Mouse (Mus musculus) hindbrain, embryonic 12.5 days (tissue): ENCODE results near the gene Ddx23. TPM values are rescaled to one million over a fixed set of nuclear protein-coding genes. Genes with fewer than 3 reads are reported as not detected.

Experiments
- ATAC-seq: fragments of 200-750 bp; cut with Nextera tagmentation; 2 replicates; pipeline ENCODE4 v1.8.0; 2017; ENCODE audit warnings: moderate TSS enrichment; ENCODE audit not compliant: low FRiP score
- H3K27ac ChIP-seq: fragments of 300-500 bp; sonication (generic); 2 replicates; pipeline ENCODE4 v1.5.1; 2016; ENCODE audit warnings: mild to moderate bottlenecking
- H3K27me3 ChIP-seq: fragments of 300-500 bp; sonication (generic); 2 replicates; pipeline ENCODE4 v1.6.1; 2016; ENCODE audit warnings: mild to moderate bottlenecking
- H3K36me3 ChIP-seq: fragments of 300-500 bp; sonication (generic); 2 replicates; pipeline ENCODE4 v1.6.1; 2016; ENCODE audit warnings: mild to moderate bottlenecking
- H3K4me1 ChIP-seq: fragments of 300-500 bp; sonication (generic); 2 replicates; pipeline ENCODE4 v1.6.1; 2016
- H3K4me2 ChIP-seq: fragments of 300-500 bp; sonication (generic); replicated peaks from 2 replicates; pipeline ENCODE4 v1.6.1; 2016; ENCODE audit warnings: mild to moderate bottlenecking
- H3K4me3 ChIP-seq: fragments of 300-500 bp; sonication (generic); 2 replicates; pipeline ENCODE4 v1.5.1; 2016; ENCODE audit warnings: mild to moderate bottlenecking
- H3K9ac ChIP-seq: fragments of 300-500 bp; sonication (generic); 2 replicates; pipeline ENCODE4 v1.6.1; 2016; ENCODE audit warnings: mild to moderate bottlenecking, moderate library complexity
- H3K9me3 ChIP-seq: fragments of 300-500 bp; sonication (generic); replicated peaks from 2 replicates; pipeline ENCODE4 v1.6.1; 2016; ENCODE audit warnings: mild to moderate bottlenecking
- WGBS: fragments of 180-500 bp; shearing (Covaris S2); methylation state at CpG from one replicate; pipeline ENCODE4 v1.1.7; 2016; 5-methylcytosine and 5-hydroxymethylcytosine counted together
- polyA plus RNA-seq: library from polyadenylated mRNA; unstranded; fragments of >200 nt; fragmentation: Nextera tagmentation; extraction: Ambion mirVana; gene quantifications from 2 replicates; pipeline ENCODE4 v1.2.1, GENCODE M21; 2016

Gene Ddx23
- polyA plus RNA-seq, 1 experiment from 2014 or later = 21.9 TPM

DNA sequence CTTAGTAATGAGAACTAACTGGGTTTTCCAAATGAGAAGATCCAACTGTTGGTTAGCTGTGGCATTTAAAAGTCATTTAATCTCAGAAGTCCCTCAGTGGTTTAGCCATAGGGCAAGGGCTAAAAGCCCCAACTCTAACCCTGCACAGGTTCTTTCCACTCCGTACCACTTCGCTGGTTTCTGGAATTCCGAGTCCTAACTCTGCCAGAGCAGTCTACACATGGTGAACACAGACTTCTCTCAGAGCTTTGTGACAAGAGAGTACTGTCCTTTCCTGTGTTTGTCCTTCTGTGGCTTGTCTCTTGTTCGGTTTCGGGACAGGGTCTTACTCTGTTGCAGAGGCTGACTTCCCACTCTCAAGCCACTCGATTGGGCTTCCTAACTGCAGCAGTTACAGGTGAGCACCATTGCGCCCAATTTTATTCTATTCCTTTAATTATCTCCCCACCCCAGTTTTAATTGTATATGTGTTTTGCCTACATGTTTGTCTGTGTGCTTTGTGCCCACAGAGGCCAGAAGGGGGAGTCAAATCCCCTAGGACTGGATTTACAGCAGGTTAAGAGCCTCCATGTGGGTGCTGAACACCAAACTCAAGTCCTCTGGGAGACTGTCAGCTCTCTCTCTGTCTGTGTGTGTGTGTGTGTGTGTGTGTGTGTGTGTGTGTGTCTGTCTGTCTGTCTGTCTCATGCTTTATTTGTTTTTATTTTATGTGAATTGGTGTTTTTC, 36.0 kb downstream of the Ddx23 start:
- Histone ChIP-seq H3K9me3 (no peaks in the 10 kb centered on the region), H3K4me1 (peaks cover 39% of the 10 kb centered on the region), H3K36me3 (no peaks in the 10 kb centered on the region), H3K27ac (no peak overlapping the region), H3K4me3 (no peak overlapping the region), H3K4me2 (no peak overlapping the region), H3K27me3 (peaks cover 36% of the 10 kb centered on the region), H3K9ac (no peak overlapping the region)
- ATAC-seq = no peak
- WGBS = 76% methylated on average over 7 of the region's 7 CpGs

DNA sequence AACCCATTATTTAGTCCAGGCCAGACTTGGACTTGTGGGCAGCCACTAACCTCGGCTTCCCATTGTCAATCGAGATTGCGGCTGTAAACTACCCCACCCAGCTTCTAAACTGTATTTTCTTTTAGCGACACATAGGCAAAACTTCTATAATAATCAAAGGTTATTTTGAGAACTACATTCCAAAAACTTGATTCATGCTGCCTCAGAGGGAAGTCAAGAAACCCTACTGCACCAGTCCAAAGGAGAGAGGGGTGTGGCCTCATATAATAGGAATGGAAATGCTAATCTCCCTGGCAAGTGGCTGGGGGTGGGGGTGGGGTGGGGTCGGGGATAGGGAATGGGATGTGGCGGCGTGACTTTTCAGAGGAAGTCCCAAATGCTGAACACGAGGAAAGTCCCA, 36.6 kb downstream of the Ddx23 start:
- H3K4me1 ChIP-seq = peaks cover 34% of the 10 kb centered on the region
- H3K27ac ChIP-seq = no peak overlapping the region
- WGBS = 27% methylated on average over 8 of the region's 8 CpGs
- no peak for ATAC-seq
- H3K4me3 ChIP-seq = no peak overlapping the region
- H3K9me3 ChIP-seq = no peaks in the 10 kb centered on the region
- H3K4me2 ChIP-seq = no peak overlapping the region
- peaks cover 34% of the 10 kb centered on the region for H3K27me3 ChIP-seq
- no peak overlapping the region for H3K9ac ChIP-seq
- H3K36me3 ChIP-seq = no peaks in the 10 kb centered on the region

DNA sequence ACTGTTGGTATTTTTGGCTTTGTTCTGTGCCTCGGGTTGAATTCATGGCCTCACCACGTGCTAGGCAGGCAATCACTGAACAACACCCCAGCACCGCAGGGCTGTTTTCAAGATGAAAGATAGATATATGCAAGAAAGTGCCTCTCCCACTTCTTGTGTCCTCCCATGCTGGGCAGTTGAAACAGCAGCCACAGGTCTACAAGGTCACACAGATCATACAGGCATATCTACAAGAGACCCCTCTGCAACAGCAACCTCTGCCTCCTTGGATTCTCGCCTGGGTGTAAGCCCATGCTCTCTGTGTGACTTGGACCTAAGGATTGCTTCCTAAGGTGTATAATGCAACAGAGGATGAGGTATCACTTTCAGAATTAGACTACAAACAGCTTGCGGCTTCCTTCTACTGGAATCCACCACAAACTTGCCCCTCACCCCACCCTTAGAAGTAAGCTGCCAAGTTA, 39.3 kb downstream of the Ddx23 start:
- Histone ChIP-seq H3K9ac (no peak overlapping the region), H3K4me1 (peaks cover 15% of the 10 kb centered on the region), H3K4me3 (no peak overlapping the region), H3K36me3 (no peaks in the 10 kb centered on the region), H3K27ac (no peak overlapping the region), H3K4me2 (no peak overlapping the region), H3K27me3 (peaks cover 14% of the 10 kb centered on the region), H3K9me3 (no peaks in the 10 kb centered on the region)
- no peak for ATAC-seq
- WGBS = 53% methylated on average over 5 of the region's 5 CpGs

DNA sequence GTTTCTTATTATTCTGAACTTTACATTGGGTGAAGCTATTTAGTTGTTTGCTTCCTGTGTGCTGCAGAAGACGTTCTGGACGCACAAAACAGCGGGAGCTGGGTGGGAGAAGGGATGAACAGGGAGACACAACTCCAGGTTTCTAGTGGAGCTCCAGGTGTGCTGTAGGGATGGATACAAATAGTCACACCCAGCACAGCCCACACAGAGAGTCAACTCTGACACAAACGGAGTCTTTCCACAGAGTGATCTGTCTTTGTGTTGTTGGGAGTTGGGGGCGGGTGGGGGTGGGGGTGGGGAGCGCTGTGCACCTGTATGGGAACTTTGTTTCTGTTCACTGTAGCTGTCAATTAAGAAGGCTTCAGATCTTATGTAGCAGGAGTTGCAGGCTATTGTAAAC, 40.0 kb downstream of the Ddx23 start:
- no peak overlapping the region for H3K4me2 ChIP-seq
- no peak overlapping the region for H3K27ac ChIP-seq
- H3K9ac ChIP-seq = no peak overlapping the region
- no peak overlapping the region for H3K4me3 ChIP-seq
- H3K4me1 ChIP-seq = peaks cover 11% of the 10 kb centered on the region
- no peak for ATAC-seq
- H3K36me3 ChIP-seq = no peaks in the 10 kb centered on the region
- H3K9me3 ChIP-seq = no peaks in the 10 kb centered on the region
- peaks cover 8% of the 10 kb centered on the region for H3K27me3 ChIP-seq
- 10% methylated on average over 6 of the region's 6 CpGs for WGBS

DNA sequence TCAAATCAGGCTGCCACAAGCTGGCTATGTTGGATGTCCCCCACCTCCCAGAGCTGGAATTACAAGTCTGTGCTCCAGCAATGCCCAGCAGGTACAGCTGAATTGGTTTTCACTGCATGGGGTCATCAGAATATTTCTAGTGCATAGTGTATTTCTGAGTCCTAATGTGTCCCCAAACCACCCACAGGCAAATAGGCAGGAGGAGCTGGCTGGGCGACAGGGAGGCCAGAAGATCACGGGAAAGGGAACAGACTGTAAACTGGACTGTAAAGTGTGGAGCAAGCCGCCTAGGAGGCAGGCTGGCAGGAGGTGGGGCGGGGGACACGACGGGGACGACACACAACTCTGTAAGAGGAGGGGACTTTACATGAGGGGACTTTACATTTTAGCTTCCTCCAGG, 40.5 kb downstream of the Ddx23 start:
- Histone ChIP-seq H3K4me3 (no peak overlapping the region), H3K27me3 (peaks cover 8% of the 10 kb centered on the region), H3K27ac (no peak overlapping the region), H3K4me1 (peaks cover 11% of the 10 kb centered on the region), H3K4me2 (no peak overlapping the region), H3K9ac (no peak overlapping the region), H3K9me3 (no peaks in the 10 kb centered on the region), H3K36me3 (no peaks in the 10 kb centered on the region)
- ATAC-seq = no peak
- WGBS = 4% methylated on average over 7 of the region's 7 CpGs

DNA sequence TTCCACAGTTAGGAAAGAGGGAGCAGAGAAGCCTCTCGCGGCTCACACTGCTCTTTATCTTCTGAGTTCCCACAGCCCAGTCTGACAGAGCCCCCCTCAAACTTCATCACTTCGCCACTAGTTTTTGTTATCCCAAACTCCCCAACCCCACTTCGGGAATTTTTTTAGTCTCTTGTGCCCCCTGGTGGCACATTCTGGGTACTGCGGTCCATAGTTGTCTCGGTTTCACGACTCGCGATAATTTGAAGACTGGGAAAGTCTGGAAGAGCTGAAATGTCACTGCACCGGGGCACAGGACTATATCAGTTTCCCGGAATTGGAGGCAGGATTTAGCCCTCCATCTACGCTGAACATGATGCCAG, 45.5 kb downstream of the Ddx23 start:
- H3K27me3 ChIP-seq = peaks cover 10% of the 10 kb centered on the region
- H3K9me3 ChIP-seq = no peaks in the 10 kb centered on the region
- peaks cover 14% of the 10 kb centered on the region for H3K4me1 ChIP-seq
- H3K27ac ChIP-seq = no peak overlapping the region
- no peak for ATAC-seq
- 0 out of 2 replicates have a peak overlapping the region, but pooled peaks have one; percentile 15 for H3K4me2 ChIP-seq
- H3K4me3 ChIP-seq = no peak overlapping the region
- no peak overlapping the region for H3K9ac ChIP-seq
- 1% methylated on average over 12 of the region's 12 CpGs for WGBS
- H3K36me3 ChIP-seq = no peaks in the 10 kb centered on the region

DNA sequence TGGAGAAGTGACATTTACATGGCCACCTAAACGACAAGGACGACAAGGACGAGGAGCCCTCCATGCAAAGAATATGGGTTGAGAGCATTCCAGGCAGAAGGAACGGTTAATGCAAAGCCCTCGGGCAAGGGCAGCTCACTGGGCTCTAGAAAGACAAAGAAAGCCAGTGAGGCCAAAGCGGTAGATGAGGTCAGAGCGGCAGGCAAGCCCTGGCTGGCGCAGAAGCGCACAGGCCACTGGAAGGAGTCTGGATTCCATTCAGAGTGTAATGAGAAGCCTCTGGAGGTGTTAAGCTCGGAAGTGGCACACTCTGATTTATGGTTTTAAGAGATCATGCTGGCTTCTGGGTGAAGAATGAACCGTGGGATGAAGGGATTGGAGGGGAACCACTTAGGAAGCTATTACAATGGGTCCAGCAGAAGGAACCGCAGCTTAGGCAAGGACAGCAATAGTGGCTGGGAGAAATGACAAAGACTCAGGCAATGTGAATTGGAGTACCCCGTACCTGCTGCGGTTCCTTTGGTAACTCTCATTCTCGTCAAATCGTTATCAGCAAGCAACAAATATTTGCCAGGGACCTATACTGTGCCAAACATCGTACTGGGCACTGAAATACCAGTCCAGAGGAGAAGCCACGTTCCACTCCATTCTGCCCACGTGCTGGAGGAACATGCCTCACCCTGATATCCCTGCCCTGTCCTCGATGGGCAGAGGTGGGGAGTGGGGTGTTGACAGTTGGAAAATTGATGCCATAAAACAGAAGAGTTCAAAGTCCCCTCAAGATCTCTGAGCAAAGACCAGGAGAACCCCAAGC, 46.1 kb downstream of the Ddx23 start:
- 49% methylated on average over 20 of the region's 20 CpGs for WGBS
- peaks cover 14% of the 10 kb centered on the region for H3K4me1 ChIP-seq

DNA sequence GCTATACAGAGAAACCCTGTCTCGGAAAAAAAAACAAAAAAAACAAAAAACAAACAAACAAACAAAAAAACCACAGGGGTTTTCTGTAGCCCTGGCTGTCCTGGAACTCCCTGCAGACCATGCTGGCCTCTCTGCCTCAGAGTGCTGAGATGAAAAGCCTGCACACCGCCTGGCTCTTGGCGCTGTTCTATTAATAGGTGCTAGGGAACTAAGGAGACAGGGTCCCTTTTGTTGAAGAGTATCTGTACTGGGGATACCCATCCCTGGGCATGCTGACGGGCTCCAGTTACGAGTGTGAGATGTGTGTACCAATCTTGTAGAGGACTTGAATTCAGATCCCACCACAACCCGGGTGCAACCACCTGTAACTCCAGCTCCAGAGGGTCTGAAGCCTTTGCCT, 46.9 kb downstream of the Ddx23 start:
- H3K4me1 ChIP-seq = peaks cover 14% of the 10 kb centered on the region
- peaks cover 7% of the 10 kb centered on the region; the same call in 1 of the 2 replicates for H3K27me3 ChIP-seq
- no peak overlapping the region for H3K9ac ChIP-seq
- 61% methylated on average over 6 of the region's 6 CpGs for WGBS
- no peak overlapping the region for H3K4me2 ChIP-seq
- H3K27ac ChIP-seq = no peak overlapping the region
- no peaks in the 10 kb centered on the region for H3K9me3 ChIP-seq
- ATAC-seq = no peak
- H3K36me3 ChIP-seq = no peaks in the 10 kb centered on the region
- H3K4me3 ChIP-seq = no peak overlapping the region

More for the DNA sequence above, 46.1 kb downstream of the Ddx23 start:
- Histone ChIP-seq H3K4me2 (0 out of 2 replicates have a peak overlapping the region, but pooled peaks have one; percentile 15), H3K9ac (no peak overlapping the region), H3K27me3 (peaks cover 10% of the 10 kb centered on the region), H3K9me3 (no peaks in the 10 kb centered on the region), H3K36me3 (no peaks in the 10 kb centered on the region), H3K4me3 (no peak overlapping the region), H3K27ac (no peak overlapping the region)
- ATAC-seq = no peak

DNA sequence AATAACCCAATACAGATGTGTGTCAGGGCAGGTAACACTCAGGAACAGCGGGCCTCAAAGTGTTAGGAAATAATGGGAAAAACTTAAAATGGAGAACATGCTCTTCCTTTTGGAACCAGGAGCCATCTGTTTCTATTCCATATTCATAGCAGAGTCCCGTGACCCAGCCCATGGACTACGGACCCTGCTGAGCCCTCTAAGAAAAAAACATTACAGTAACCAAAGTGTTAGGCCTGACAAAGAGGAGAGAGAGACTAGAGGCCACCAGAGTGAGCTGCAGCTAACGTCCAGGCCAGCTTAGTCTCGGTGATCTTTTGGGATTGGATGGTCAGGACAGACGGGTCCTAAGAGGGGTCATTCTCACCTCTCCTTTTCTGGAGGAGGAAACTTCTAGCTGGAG, 47.7 kb downstream of the Ddx23 start:
- Histone ChIP-seq H3K9ac (no peak overlapping the region), H3K27me3 (peaks cover 7% of the 10 kb centered on the region; the same call in 1 of the 2 replicates), H3K4me1 (peaks cover 14% of the 10 kb centered on the region), H3K27ac (no peak overlapping the region; the same call in 1 of the 2 replicates), H3K4me3 (no peak overlapping the region), H3K36me3 (no peaks in the 10 kb centered on the region), H3K4me2 (no peak overlapping the region), H3K9me3 (no peaks in the 10 kb centered on the region)
- WGBS = 44% methylated on average over 6 of the region's 6 CpGs
- ATAC-seq = no peak

DNA sequence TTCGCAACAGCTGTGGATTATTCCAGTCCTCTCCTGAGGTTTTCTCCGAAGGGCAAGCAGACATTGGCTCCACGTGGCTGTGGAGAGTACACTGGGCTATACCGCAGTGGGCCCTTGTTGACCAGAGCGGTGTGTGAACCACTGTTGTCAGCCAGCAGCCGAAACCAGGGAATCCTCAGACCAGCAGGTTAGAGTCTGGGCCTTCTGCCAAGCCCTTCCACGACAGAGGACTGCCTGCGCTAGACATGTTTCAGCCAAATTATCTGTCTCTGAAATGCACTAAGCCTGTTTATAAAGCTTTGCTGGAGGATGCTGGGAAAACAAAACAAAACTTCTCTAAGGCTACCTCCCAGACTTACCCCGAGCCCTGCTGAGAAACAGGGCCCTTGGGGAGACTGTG, 48.1 kb downstream of the Ddx23 start:
- no peak overlapping the region; the same call in 1 of the 2 replicates for H3K27ac ChIP-seq

DNA sequence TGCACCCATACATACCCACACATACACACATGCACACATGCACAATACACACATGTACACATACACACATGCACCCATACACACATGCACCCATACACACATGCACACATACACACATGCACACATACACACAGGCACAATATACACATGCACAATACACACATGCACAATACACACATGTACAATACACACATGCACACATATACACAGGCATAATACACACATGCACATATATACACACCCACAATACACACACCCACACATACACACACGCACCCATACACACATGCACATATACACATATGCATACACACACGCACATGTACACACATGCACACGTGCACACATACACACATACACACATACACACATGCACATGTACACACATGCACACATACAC, 50.5 kb downstream of the Ddx23 start:
- peaks cover 31% of the 10 kb centered on the region for H3K4me1 ChIP-seq
- no peak overlapping the region for H3K27ac ChIP-seq
- H3K9ac ChIP-seq = no peak overlapping the region
- no peak for ATAC-seq
- peaks cover 7% of the 10 kb centered on the region; the same call in 1 of the 2 replicates for H3K27me3 ChIP-seq
- no peaks in the 10 kb centered on the region for H3K9me3 ChIP-seq
- H3K4me2 ChIP-seq = no peak overlapping the region
- H3K36me3 ChIP-seq = no peaks in the 10 kb centered on the region
- 97% methylated on average over 3 of the region's 3 CpGs for WGBS
- H3K4me3 ChIP-seq = no peak overlapping the region

More for the DNA sequence above, 48.1 kb downstream of the Ddx23 start:
- no peaks in the 10 kb centered on the region for H3K9me3 ChIP-seq
- no peak overlapping the region for H3K4me2 ChIP-seq
- WGBS = 44% methylated on average over 9 of the region's 9 CpGs
- no peak overlapping the region for H3K4me3 ChIP-seq
- peaks cover 16% of the 10 kb centered on the region for H3K4me1 ChIP-seq
- no peak overlapping the region for H3K9ac ChIP-seq
- H3K27me3 ChIP-seq = peaks cover 7% of the 10 kb centered on the region; the same call in 1 of the 2 replicates
- H3K36me3 ChIP-seq = no peaks in the 10 kb centered on the region
- ATAC-seq = no peak

DNA sequence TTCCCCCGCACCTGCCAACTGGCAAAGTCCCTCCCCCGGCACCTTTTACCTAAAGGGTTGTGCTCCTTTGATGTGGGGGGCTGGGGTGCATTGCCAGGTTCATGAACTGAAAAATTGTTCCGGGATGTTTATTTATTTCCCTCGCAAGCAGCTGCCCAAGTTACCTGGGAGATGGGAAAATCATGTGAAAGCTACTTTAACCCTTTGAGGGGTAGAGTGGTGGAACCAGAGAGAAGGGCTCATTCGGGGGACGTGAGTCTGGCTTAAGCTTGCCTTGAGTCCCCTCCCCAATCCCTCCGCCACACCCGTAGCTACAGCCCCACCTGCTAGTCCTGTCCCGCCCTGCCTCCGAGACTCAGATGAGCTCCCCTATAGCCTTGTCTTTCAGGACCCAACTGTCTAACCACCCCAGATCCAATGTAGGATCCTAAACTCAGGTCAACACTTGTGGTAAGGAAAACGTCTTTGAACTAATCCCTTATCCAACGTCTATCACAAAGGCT, 52.5 kb downstream of the Ddx23 start:
- ATAC-seq = no peak
- peak overlapping the region; percentile 81 for H3K4me3 ChIP-seq
- WGBS = 4% methylated on average over 12 of the region's 12 CpGs

More for the DNA sequence above, 52.5 kb downstream of the Ddx23 start:
- Histone ChIP-seq H3K36me3 (no peaks in the 10 kb centered on the region), H3K4me1 (peaks cover 36% of the 10 kb centered on the region), H3K27me3 (no peaks in the 10 kb centered on the region), H3K9ac (peak overlapping the region; percentile 92), H3K9me3 (no peaks in the 10 kb centered on the region), H3K27ac (peak overlapping the region; percentile 88), H3K4me2 (peak overlapping the region; percentile 94)
